Mouse (Mus musculus) cerebral cortex, adult 2 months (tissue): ENCODE data around the gene Atad1.

Experiments
- WGBS: fragments of 180-500 bp; shearing (Covaris S2); methylation state at CpG from one replicate; pipeline ENCODE4 v1.1.7; 2018; 5-methylcytosine and 5-hydroxymethylcytosine counted together

Gene Atad1

GRCm38 (mm10) chr19:32665243-32665642 is 74.3 kb downstream of the Atad1 start:
- WGBS = 62% methylated on average over 8 of the region's 8 CpGs

- 93% methylated on average over 6 of the region's 6 CpGs for WGBS
These were observed 76.7 kb downstream of the Atad1 start for GRCm38 (mm10) chr19:32662936-32663335.

DNA sequence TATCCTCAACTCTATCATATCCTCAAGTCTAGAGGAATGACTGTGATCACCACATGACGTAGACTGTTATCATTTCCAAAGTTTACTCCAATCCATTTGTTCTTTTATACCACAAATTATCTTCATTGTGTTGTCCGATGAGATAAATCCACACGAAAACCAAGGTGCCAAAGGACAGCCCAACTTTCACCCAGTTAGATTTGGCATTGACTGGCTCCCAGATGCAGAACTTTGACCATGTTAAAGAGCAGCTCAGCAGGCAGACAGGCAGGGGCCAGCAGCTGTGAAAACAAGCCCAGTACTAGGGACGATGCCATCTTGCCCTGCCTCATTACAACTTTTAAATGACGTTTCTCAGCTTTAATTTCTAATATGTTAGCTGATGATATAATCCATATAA is 80.2 kb downstream of the Atad1 start:
- 75% methylated on average over 5 of the region's 5 CpGs for WGBS

DNA sequence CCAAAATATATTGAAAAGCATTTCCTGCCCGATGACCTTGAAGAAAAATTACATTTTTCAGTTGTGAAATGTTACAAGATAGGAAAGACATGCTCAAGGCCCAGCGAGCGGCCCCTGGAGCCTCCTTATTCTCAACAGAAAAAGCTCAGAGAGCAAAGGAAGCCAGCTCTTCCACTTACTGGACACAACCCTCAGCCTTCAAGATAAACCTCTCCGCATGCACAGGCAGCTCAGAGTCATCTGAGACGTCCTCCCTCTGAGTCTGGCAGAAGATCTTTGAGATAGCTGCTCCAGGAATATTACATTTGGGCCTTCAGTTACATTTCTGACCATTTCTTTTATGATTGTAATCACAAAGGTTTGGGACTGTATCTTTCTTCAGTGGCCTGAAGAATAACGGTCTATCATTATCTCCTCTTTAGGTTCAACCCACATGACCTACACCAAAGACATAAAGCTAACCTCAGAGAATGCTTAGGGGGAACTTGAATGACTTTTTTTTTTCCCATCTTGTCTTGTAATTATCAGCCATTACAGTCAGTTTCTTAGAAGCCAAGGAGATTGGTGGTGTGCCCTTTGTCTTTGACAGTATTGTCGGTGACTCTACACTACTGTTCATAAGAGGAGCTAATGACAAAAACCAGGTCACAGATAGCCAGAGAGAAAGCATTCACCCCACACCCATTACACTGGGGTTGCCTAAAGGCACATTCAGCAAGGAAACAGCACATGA is 85.8 kb downstream of the Atad1 start:
- 95% methylated on average over 7 of the region's 7 CpGs for WGBS

- WGBS = 84% methylated on average over 5 of the region's 5 CpGs
These were observed 86.5 kb downstream of the Atad1 start for GRCm38 (mm10) chr19:32653122-32653521.

- 66% methylated on average over 5 of the region's 5 CpGs for WGBS
These were observed 88.5 kb downstream of the Atad1 start for GRCm38 (mm10) chr19:32651046-32651445.

- WGBS = 59% methylated on average over 10 of the region's 10 CpGs
These were observed 91.5 kb downstream of the Atad1 start for GRCm38 (mm10) chr19:32648019-32648571.

GRCm38 (mm10) chr19:32646382-32646781 is 93.2 kb downstream of the Atad1 start:
- 76% methylated on average over 3 of the region's 3 CpGs for WGBS

GRCm38 (mm10) chr19:32645939-32646338 is 93.6 kb downstream of the Atad1 start:
- WGBS = 83% methylated on average over 7 of the region's 7 CpGs

GRCm38 (mm10) chr19:32643642-32644041 is 95.9 kb downstream of the Atad1 start:
- 95% methylated on average over 3 of the region's 3 CpGs for WGBS

GRCm38 (mm10) chr19:32641995-32642394 is 97.6 kb downstream of the Atad1 start:
- 47% methylated on average over 8 of the region's 8 CpGs for WGBS

DNA sequence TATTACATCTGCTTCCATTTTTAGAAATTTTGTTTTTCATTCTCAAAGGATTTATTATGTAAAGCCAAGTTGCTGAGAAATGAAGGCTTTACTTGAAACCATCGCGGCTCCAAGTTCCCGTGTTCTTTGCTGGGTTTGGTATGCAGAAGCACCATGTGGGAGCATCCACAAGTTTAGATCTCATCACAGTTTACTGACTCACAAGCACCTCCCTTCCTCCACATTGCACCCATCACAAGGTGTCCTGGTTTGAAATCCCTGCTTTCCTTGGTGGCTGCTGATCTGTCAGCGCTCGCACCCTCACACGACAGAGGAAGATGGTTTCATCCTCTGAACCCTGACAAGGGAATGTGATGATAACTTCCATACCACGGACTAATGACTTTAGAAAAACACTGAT is 98.1 kb downstream of the Atad1 start:
- WGBS = 62% methylated on average over 7 of the region's 7 CpGs

- 66% methylated on average over 13 of the region's 13 CpGs for WGBS
These were observed 101.2 kb downstream of the Atad1 start for GRCm38 (mm10) chr19:32638276-32638903.

DNA sequence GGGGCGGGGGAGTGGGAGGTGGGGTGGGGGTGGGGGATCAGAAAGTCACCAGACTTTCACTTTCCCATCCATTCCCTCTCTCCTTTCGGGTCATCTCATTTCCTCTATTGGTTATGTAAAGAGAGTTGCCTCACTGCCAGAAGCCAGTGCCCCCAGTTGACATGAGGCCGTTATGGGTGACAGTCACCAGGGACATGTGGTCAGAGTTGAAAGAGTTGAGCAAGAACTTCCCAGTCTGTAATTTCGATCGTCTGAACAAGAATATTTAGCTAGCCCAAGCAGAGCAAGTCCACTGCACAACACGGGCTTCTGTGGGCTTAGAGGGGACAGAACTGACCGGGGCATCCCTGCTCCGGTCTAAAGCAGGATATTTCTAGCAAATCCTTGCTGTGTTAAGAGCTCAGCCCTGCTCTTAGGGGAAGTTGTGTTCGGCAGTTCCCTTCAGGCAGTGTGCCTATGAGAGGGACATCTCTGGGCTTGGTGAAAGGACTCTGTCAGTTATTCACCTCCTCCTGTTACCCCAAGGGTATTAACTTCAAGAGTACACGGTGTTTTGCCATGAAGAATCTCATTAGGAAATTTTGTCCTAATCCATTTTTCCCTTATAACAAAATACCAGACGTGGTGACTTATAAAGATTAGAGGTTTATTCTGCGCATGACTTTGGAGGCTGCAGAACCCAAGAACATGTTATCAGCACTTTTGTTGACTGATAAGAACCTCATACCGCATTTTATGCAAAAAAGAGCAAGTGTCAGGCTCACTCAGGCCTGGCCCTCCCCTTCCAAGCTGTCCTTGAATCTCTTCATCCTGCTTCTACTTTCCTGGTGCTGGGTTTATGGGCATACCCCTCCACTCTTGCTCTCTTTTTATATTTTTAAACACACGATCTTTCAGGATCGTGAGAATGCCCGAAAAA is 102.0 kb downstream of the Atad1 start:
- WGBS = 77% methylated on average over 16 of the region's 16 CpGs

- 78% methylated on average over 8 of the region's 8 CpGs for WGBS
These were observed 104.7 kb downstream of the Atad1 start for GRCm38 (mm10) chr19:32634916-32635315.

DNA sequence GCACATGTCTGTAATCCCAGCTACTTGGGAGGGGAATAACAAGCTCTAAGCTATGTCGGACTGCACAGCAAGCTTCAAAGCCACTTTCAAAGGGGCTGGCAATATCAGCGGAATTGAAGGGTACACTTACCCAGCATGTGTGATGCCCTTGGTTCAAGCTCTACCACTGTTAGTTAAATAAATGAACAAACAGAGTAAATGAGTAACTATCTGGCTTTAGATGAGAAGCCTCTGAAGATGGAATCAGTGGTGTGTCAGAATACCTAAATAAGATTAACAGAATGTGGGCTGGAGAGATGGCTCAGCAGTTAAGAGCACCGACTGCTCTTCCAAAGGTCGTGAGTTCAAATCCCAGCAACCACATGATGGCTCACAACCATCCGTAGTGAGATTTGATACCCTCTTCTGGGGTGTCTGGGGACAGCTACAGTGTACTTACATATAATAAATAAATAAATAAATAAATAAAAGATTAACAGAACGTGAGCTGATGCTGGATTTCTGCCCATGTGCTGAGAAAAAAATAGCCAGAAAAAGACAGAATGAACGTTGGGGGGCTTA is 110.9 kb downstream of the Atad1 start:
- WGBS = 91% methylated on average over 7 of the region's 7 CpGs

GRCm38 (mm10) chr19:32627631-32628030 is 112.0 kb downstream of the Atad1 start:
- 66% methylated on average over 4 of the region's 4 CpGs for WGBS

DNA sequence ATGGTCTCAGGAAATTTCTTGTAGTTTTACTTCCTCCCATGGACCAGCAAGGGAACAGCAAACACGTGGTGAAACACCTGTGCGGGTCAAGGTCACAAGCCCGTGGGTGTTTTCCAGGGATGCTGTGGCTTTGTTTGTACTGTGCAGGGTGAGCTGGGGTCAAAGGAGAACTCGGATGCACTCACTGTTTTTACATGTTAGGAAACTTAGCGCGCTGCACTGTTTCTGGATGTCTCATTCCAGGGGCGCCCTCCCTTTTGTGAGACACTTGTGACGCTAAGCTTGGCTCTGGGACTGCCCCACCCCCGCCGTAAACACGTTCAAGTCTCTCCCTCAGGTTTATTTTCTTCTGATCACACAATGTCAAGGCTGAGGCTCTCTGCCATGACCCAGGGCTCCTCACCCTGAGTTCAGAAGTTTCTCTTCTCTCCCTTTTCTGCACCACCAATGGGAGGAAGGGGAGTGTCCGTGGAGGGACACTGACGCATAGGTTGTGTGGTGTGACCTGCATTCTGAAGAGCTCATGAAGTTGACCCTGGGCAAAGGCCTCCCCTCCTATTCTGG is 112.7 kb downstream of the Atad1 start:
- WGBS = 66% methylated on average over 13 of the region's 13 CpGs

DNA sequence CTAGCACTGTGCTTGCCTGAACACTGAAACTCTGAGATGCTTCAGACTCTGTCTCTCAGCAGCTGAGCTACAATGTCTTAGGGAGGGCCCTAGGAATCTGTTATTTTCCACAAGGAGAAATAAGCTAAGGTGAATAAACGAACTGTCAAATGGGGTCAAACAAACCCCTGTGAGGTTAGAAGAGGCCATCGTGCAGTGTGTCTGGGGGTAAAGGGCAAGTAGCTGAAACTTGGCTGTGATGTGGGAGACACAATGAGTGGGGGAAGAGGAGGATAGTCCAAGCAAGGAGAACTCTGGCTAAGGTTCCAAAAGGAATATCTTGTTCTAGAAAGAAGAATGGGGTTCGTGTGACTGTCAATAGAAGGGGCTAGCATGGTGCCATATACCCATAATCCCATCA is 117.4 kb downstream of the Atad1 start:
- 85% methylated on average over 3 of the region's 3 CpGs for WGBS
